Mouse (Mus musculus) heart, embryonic 11.5 days (tissue): ENCODE data around the gene Pygm. TPM values are rescaled to one million over a fixed set of nuclear protein-coding genes. Genes with fewer than 3 reads are reported as not detected.

Experiments
- ATAC-seq: fragments of 200-750 bp; cut with Nextera tagmentation; replicated peaks from 2 replicates; pipeline ENCODE4 v1.8.0; 2017; ENCODE audit warnings: moderate library complexity; ENCODE audit not compliant: insufficient number of reproducible peaks, low FRiP score, low TSS enrichment
- H3K27ac ChIP-seq: fragments of 300-500 bp; sonication (generic); 2 replicates; pipeline ENCODE4 v1.5.1; 2014; ENCODE audit warnings: mild to moderate bottlenecking, low read depth, low read length
- H3K27me3 ChIP-seq: fragments of 300-500 bp; sonication (generic); 2 replicates; pipeline ENCODE4 v1.6.1; 2014; ENCODE audit warnings: mild to moderate bottlenecking, low read length, mixed read lengths; ENCODE audit not compliant: control insufficient read depth, insufficient read depth
- H3K36me3 ChIP-seq: fragments of 300-500 bp; sonication (generic); 2 replicates; pipeline ENCODE4 v1.6.1; 2014; ENCODE audit warnings: mild to moderate bottlenecking, low read length, moderate library complexity, mixed read lengths; ENCODE audit not compliant: control insufficient read depth, insufficient read depth
- H3K4me1 ChIP-seq: fragments of 300-500 bp; sonication (generic); 2 replicates; pipeline ENCODE4 v1.6.1; 2014; ENCODE audit warnings: low read length; ENCODE audit not compliant: control insufficient read depth, insufficient read depth
- H3K4me2 ChIP-seq: fragments of 300-500 bp; sonication (generic); 2 replicates; pipeline ENCODE4 v1.6.1; 2014; ENCODE audit warnings: mild to moderate bottlenecking, moderate library complexity
- H3K4me3 ChIP-seq: fragments of 300-500 bp; sonication (generic); 2 replicates; pipeline ENCODE4 v1.5.1; 2014; ENCODE audit warnings: low read depth, low read length
- H3K9ac ChIP-seq: fragments of 300-500 bp; sonication (generic); 2 replicates; pipeline ENCODE4 v1.6.1; 2014; ENCODE audit warnings: mild to moderate bottlenecking, low read depth, low read length, moderate library complexity
- H3K9me3 ChIP-seq: fragments of 300-500 bp; sonication (generic); replicated peaks from 2 replicates; pipeline ENCODE4 v1.6.1; 2016; ENCODE audit warnings: low read length; ENCODE audit not compliant: control insufficient read depth
- WGBS: fragments of 180-500 bp; shearing (Covaris S2); extraction: QIAGEN DNeasy Blood & Tissue Kit; methylation state at CpG from one replicate; pipeline ENCODE4 v1.1.7; 2014; ENCODE audit not compliant: insufficient replicate concordance; 5-methylcytosine and 5-hydroxymethylcytosine counted together
- polyA plus RNA-seq: library from polyadenylated mRNA; unstranded; fragments of >200 nt; fragmentation: Nextera tagmentation; extraction: Ambion mirVana; gene quantifications from 2 replicates; pipeline ENCODE4 v1.2.1, GENCODE M21; 2014

The Pygm gene
- polyA plus RNA-seq, 1 experiment from 2014 or later = 149 TPM

DNA sequence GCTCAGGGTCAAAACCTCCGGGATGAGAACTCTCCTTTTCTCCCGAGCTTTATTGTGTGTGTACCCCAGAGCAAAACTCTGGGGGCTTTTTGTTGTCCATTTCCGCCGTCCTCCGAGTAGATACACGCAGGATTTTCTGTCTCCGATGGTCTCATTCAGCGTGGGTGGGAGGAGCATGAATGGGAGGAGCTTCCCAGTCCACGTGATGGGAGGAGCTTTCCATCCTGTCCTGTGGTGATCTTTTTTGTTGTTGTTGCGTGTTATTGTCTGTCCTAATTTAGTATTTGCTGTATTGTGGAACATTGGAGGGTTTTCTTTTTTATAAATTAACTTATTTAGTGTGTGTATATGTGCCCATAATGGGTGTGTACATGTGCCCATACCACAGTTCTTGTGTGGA lies 21.2 kb downstream of the Pygm start:
- no peak overlapping the region for H3K9ac ChIP-seq
- ATAC-seq = no peak
- no peak overlapping the region for H3K4me3 ChIP-seq
- WGBS = 77% methylated on average over 10 of the region's 10 CpGs
- H3K9me3 ChIP-seq = no peaks in the 10 kb centered on the region
- peaks cover 11% of the 10 kb centered on the region for H3K27me3 ChIP-seq
- H3K27ac ChIP-seq = no peak overlapping the region
- no peak overlapping the region for H3K4me2 ChIP-seq
- H3K36me3 ChIP-seq = no peaks in the 10 kb centered on the region
- H3K4me1 ChIP-seq = peaks cover 17% of the 10 kb centered on the region

DNA sequence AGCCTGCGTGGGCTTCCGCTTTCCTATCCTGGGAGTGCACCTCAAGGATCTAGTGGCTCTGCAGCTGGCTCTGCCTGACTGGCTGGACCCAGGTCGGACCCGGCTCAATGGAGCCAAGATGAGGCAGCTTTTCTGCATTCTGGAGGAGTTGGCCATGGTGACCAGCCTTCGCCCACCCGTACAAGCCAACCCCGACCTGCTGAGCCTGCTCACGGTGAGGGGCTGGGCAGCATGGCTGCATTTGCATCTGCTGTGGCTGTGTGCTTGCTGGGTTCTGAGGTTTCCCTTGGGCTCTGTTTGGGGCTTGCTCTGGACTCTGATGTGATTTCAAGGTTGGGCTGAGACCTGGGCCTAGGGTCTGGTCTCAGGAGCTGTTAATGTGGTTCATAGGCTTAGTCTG lies 22.9 kb downstream of the Pygm start:
- ATAC-seq = no peak
- no peaks in the 10 kb centered on the region for H3K27me3 ChIP-seq
- H3K27ac ChIP-seq = no peak overlapping the region
- no peak overlapping the region for H3K4me2 ChIP-seq
- no peaks in the 10 kb centered on the region for H3K36me3 ChIP-seq
- H3K4me1 ChIP-seq = peaks cover under 1% of the 10 kb centered on the region; the same call in 1 of the 2 replicates
- H3K9ac ChIP-seq = no peak overlapping the region
- 82% methylated on average over 8 of the region's 8 CpGs for WGBS
- no peaks in the 10 kb centered on the region for H3K9me3 ChIP-seq
- H3K4me3 ChIP-seq = no peak overlapping the region

DNA sequence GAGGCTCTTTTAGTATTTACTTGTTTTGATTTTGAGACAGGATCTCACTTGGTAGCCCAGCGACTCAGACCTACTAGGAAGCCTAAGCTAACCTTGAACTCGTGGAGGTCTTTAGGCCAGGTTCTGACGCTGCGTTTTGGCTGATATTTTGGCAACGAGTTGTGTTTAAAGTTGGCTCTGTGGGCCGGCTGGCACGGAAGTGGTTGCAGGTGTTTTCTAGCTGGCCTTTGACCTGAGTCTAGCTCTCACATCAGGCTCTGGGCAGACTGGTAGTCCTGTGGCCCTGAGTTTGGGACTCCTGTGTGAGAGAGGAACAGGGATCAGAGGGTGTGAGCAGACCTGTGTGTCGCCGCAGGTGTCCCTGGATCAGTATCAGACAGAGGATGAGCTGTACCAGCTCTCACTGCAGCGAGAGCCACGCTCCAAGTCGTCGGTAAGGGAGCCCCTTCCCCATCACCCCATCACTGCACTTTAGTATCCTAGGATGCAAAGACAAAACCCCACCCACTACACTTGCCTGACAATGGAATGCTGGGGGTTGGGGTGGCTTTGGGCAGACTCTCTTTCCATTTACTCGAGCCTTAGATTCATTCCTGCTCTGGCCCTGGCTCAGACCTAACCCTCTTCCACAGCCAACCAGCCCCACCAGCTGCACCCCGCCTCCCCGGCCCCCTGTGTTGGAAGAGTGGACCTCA lies 23.8 kb downstream of the Pygm start:
- Histone ChIP-seq H3K36me3 (no peaks in the 10 kb centered on the region), H3K9me3 (no peaks in the 10 kb centered on the region)
- 64% methylated on average over 16 of the region's 16 CpGs for WGBS

DNA sequence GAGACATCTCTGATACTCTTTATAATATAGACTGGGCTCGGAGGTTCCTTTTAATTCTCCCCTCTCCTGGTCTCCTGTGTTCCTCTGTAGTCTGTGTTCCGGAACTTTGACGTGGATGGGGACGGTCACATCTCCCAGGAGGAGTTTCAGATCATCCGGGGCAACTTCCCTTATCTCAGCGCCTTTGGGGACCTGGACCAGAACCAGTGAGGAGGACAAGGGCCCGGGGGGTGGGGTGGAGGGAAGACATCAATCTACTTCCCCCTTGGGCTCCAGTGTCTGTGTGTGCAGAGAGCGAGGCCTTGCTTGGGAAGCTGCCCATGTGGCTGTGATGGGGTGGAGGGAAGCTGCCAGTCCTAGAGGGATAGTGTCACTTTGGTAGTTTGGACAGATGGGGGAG lies 24.6 kb downstream of the Pygm start:
- Histone ChIP-seq H3K27me3 (peaks cover under 1% of the 10 kb centered on the region; the same call in 1 of the 2 replicates), H3K9me3 (no peaks in the 10 kb centered on the region), H3K36me3 (no peaks in the 10 kb centered on the region), H3K9ac (no peak overlapping the region), H3K4me1 (no peaks in the 10 kb centered on the region), H3K4me3 (no peak overlapping the region), H3K27ac (no peak overlapping the region), H3K4me2 (no peak overlapping the region)
- no peak for ATAC-seq
- WGBS = 72% methylated on average over 8 of the region's 8 CpGs

More for the DNA sequence above, 23.8 kb downstream of the Pygm start:
- no peak overlapping the region for H3K27ac ChIP-seq
- ATAC-seq = no peak
- no peaks in the 10 kb centered on the region for H3K4me1 ChIP-seq
- no peak overlapping the region for H3K4me3 ChIP-seq
- H3K27me3 ChIP-seq = no peaks in the 10 kb centered on the region
- no peak overlapping the region for H3K4me2 ChIP-seq
- no peak overlapping the region for H3K9ac ChIP-seq

DNA sequence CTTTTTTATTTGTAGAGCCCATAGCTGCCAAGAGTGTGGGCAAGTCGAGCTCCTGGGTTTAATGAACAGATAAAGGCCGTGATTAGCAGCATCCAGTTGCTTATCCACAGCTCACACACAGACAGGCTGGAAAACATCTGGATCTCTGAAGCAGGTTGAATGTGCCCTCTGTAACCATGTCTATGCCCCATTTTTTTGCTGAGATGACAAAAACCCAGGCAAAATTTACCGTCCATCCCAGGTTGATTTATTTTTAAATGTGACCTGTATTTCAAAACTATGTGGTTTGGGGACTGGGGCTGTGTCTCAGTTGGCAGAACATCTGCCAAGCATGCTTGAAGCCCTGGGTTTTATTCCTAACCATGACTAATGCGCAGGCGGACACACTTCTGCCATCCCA lies 25.0 kb downstream of the Pygm start:
- H3K27ac ChIP-seq = no peak overlapping the region
- no peak overlapping the region for H3K4me3 ChIP-seq
- WGBS = 73% methylated on average over 5 of the region's 5 CpGs
- peaks cover 3% of the 10 kb centered on the region; the same call in 1 of the 2 replicates for H3K27me3 ChIP-seq
- no peak for ATAC-seq
- H3K36me3 ChIP-seq = no peaks in the 10 kb centered on the region
- H3K9me3 ChIP-seq = no peaks in the 10 kb centered on the region
- H3K4me1 ChIP-seq = no peaks in the 10 kb centered on the region
- no peak overlapping the region for H3K9ac ChIP-seq
- H3K4me2 ChIP-seq = no peak overlapping the region

DNA sequence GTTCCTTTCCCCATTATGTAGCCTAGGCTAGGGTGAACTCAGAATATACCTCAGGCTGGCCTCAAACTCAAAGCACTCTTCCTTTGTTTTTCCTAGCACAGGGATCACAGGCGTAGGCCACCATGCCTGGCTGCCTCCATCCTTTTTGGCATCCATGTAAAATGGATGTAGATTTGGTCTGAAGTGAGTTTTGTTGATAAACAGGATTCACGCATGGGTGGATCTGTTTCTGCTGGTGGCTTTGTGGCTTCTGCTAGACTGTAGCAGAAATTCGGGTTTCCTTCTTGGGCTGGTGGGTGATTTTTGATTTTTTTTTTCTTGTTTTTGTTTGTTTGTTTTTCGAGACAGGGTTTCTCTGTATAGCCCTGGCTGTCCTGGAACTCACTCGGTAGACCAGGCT lies 25.7 kb downstream of the Pygm start:
- Histone ChIP-seq H3K27me3 (peaks cover 6% of the 10 kb centered on the region; the same call in 1 of the 2 replicates), H3K4me2 (no peak overlapping the region), H3K4me3 (no peak overlapping the region), H3K36me3 (no peaks in the 10 kb centered on the region), H3K27ac (no peak overlapping the region), H3K4me1 (no peaks in the 10 kb centered on the region), H3K9ac (no peak overlapping the region), H3K9me3 (no peaks in the 10 kb centered on the region)
- WGBS = 81% methylated on average over 5 of the region's 5 CpGs
- no peak for ATAC-seq

DNA sequence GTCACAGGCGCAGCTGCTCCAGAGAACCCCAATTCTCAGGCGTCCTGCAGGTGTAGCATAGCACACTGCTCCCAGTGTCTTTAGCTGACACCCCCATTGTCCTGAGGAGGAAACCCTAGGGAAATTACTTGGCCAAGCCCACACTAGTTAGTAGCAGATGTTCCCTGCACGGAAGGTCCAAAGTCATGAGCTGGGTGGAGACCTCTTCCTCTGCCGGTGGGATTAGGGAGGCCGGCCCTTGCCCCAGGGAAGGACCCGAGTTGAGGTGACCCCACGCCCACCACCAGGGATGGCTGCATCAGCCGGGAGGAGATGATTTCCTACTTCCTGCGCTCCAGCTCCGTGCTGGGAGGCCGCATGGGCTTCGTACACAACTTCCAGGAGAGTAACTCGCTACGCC lies 28.6 kb downstream of the Pygm start:
- no peak for ATAC-seq
- Histone ChIP-seq H3K36me3 (no peaks in the 10 kb centered on the region), H3K4me2 (no peak overlapping the region), H3K9me3 (no peaks in the 10 kb centered on the region), H3K27me3 (peaks cover 17% of the 10 kb centered on the region), H3K9ac (no peak overlapping the region), H3K27ac (no peak overlapping the region), H3K4me3 (no peak overlapping the region), H3K4me1 (peaks cover 14% of the 10 kb centered on the region)
- 45% methylated on average over 14 of the region's 14 CpGs for WGBS

DNA sequence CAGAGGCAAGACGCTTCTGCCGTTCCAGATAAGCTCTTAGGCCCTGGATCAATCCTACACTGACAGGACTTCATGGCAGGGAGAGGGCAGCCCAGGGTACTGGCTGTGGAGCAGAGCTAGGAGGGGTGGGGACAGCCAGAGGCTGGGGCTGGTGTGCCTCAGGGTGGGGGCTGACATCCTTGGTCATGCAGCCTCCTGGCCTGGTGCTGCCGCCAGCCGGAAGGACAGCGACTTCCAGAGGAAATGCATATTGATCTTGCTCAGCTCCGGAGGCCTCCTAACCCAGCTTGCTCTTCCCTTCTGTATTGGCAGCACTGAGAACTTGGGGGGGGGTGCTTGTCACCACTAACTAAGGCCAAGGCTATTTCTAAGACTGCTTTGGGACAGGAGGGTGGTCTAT lies 31.3 kb downstream of the Pygm start:
- Histone ChIP-seq H3K4me2 (no peak overlapping the region), H3K27ac (no peak overlapping the region), H3K27me3 (peaks cover 43% of the 10 kb centered on the region), H3K4me3 (no peak overlapping the region), H3K36me3 (no peaks in the 10 kb centered on the region), H3K4me1 (peaks cover 22% of the 10 kb centered on the region), H3K9ac (no peak overlapping the region), H3K9me3 (no peaks in the 10 kb centered on the region)
- no peak for ATAC-seq
- 14% methylated on average over 6 of the region's 6 CpGs for WGBS

GRCm38 (mm10) chr19:6416124-6416770 lies 32.0 kb downstream of the Pygm start:
- 12% methylated on average over 9 of the region's 9 CpGs for WGBS
- no peaks in the 10 kb centered on the region for H3K36me3 ChIP-seq
- peaks cover 51% of the 10 kb centered on the region for H3K27me3 ChIP-seq
- H3K27ac ChIP-seq = no peak overlapping the region
- peaks cover 22% of the 10 kb centered on the region for H3K4me1 ChIP-seq
- no peaks in the 10 kb centered on the region for H3K9me3 ChIP-seq
- H3K9ac ChIP-seq = no peak overlapping the region
- no peak for ATAC-seq
- H3K4me3 ChIP-seq = no peak overlapping the region
- H3K4me2 ChIP-seq = no peak overlapping the region
